ENCODE assay signal across 14 mouse cellular contexts in genomic region chr13:24939472-24939871, GRCm38 (mm10).
"Had no signal": no experiment of that assay in that cellular context is flagged by ENCODE, and none has a peak within 500 bp of the region (broad histone marks: within the 10 kb centered on the region; RNA-seq: fewer than 3 reads in every experiment).

No protein-coding gene starts in this region.

- H3K27me3 ChIP-seq: heart, embryonic 12.5 days; hindbrain, embryonic 12.5 days; intestine, embryonic 15.5 days had no signal

- H3K4me3 ChIP-seq: gastrocnemius, adult 2 months; heart, embryonic 12.5 days; hindbrain, embryonic 10.5 days; hindbrain, embryonic 12.5 days; intestine, embryonic 15.5 days; left cerebral cortex, adult 2 months; limb, embryonic 10.5 days; limb, embryonic 12.5 days; liver, embryonic 13.5 days; liver, embryonic 15.5 days had no signal

- H3K4me2 ChIP-seq: heart, embryonic 12.5 days; hindbrain, embryonic 12.5 days; hindbrain, embryonic 14.5 days; intestine, embryonic 15.5 days; limb, embryonic 12.5 days; liver, embryonic 11.5 days; liver, embryonic 13.5 days; liver, embryonic 15.5 days had no signal

- H3K9me3 ChIP-seq: heart, embryonic 12.5 days; hindbrain, embryonic 10.5 days; hindbrain, embryonic 12.5 days; intestine, embryonic 15.5 days; limb, embryonic 10.5 days; limb, embryonic 12.5 days; liver, embryonic 13.5 days; liver, embryonic 15.5 days had no signal

- H3K4me1 ChIP-seq: intestine, embryonic 15.5 days had no signal

- ATAC-seq: hindbrain, embryonic 16.5 days; intestine, embryonic 15.5 days; intestine, postnatal 0 days had no signal

- H3K27ac ChIP-seq: gastrocnemius, adult 2 months; hindbrain, embryonic 10.5 days; hindbrain, embryonic 12.5 days; hindbrain, embryonic 14.5 days; intestine, embryonic 15.5 days; left cerebral cortex, adult 2 months; limb, embryonic 10.5 days; limb, embryonic 12.5 days; liver, embryonic 13.5 days; liver, embryonic 15.5 days had no signal

- H3K9ac ChIP-seq: heart, embryonic 12.5 days; hindbrain, embryonic 12.5 days; hindbrain, embryonic 14.5 days; intestine, embryonic 15.5 days; limb, embryonic 12.5 days; liver, embryonic 13.5 days; liver, embryonic 15.5 days had no signal

- H3K36me3 ChIP-seq: heart, embryonic 12.5 days; intestine, embryonic 15.5 days; limb, embryonic 10.5 days; limb, embryonic 12.5 days; liver, embryonic 13.5 days; liver, embryonic 15.5 days had no signal
